In the genomic region with DNA sequence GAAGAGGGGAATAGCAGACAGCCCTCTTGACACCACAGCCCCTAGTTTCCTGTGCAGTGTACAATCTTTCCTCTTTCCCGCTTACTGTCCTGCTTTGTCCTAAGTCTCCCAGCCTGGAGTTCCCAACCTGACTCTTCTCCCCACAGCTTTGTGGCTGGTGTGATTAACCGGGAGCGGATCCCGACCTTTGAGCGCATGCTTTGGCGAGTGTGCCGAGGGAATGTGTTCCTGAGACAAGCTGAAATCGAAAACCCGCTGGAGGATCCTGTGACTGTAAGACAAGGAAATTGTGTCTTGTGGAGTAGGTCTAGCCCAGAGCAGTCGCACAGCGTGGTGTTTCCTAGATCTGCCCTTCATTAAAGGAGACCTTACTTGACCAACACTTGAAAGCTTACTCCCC, we compare ENCODE assay signal across 19 mouse cellular contexts. TPM values are rescaled to one million over a fixed set of nuclear protein-coding genes. Genes with fewer than 3 reads are reported as not detected.
DNase-seq lines count a peak whose midpoint lies in the region; ATAC-seq and TF ChIP-seq lines count a peak whose summit lies in the region.
"Had no signal": no experiment of that assay in that cellular context is flagged by ENCODE, and none has a peak within 500 bp of the region (broad histone marks: within the 10 kb centered on the region; RNA-seq: fewer than 3 reads in every experiment).

No protein-coding gene starts in this region.

- peaks cover 19 to 34% of the 10 kb centered on the region in 2 experiments for H3K4me1 ChIP-seq in heart, embryonic 14.5 days (ENCODE audit: control insufficient read depth in 2 of 2, insufficient read depth in 2 of 2, low read length in 2 of 2)
- no peaks in the 10 kb centered on the region for H3K4me1 ChIP-seq in kidney, adult 2 months (ENCODE audit: control insufficient read depth, insufficient read depth, low read length)
- H3K4me1 ChIP-seq: embryonic facial prominence, embryonic 12.5 days; hindbrain, embryonic 15.5 days had no signal

- 76% methylated on average over 11 of the region's 11 CpGs for WGBS in heart, embryonic 14.5 days
- 72% methylated on average over 11 of the region's 11 CpGs for WGBS in kidney, adult 2 months

- H3K9me3 ChIP-seq in heart, embryonic 14.5 days (ENCODE audit: control insufficient read depth, low read length): no peaks in the 10 kb centered on the region
- H3K9me3 ChIP-seq: embryonic facial prominence, embryonic 12.5 days; forebrain, embryonic 15.5 days; hindbrain, embryonic 15.5 days had no signal

- TF ChIP-seq CTCF in kidney, adult 2 months (conservative IDR thresholded peaks at IDR 0.05; ENCODE audit: insufficient read depth, insufficient read length, low read depth, low read length): no peak

- H3K27me3 ChIP-seq in heart, embryonic 14.5 days (ENCODE audit: control insufficient read depth, insufficient read depth, low read length): no peaks in the 10 kb centered on the region
- H3K27me3 ChIP-seq in kidney, adult 2 months (replicated peaks; ENCODE audit: control insufficient read depth, insufficient read depth, low read length): no peaks in the 10 kb centered on the region
- H3K27me3 ChIP-seq: CH12.LX; embryonic facial prominence, embryonic 12.5 days; forebrain, embryonic 15.5 days; hindbrain, embryonic 15.5 days; Patski had no signal

- no peak for TF ChIP-seq POLR2A in kidney, adult 2 months (IDR thresholded peaks at IDR 0.05; ENCODE audit: low read depth, low read length)

- peaks cover 83% of the 10 kb centered on the region for H3K36me3 ChIP-seq in heart, embryonic 14.5 days (ENCODE audit: control insufficient read depth, insufficient read depth, low read length)
- H3K36me3 ChIP-seq in kidney, adult 2 months (ENCODE audit: control insufficient read depth, insufficient read depth, low read length): peaks cover 6% of the 10 kb centered on the region

- peak overlapping the region; percentile 38 to 43; a peak in 1 of 4 replicates for H3K27ac ChIP-seq in heart, embryonic 14.5 days (replicated peaks in 1 of 2; ENCODE audit: control insufficient read depth in 1 of 2, insufficient read depth in 1 of 2, low read depth in 2 of 2, low read length in 2 of 2)
- no peak overlapping the region for H3K27ac ChIP-seq in kidney, adult 2 months (ENCODE audit: insufficient read depth, low read depth, low read length)
- H3K27ac ChIP-seq: embryonic facial prominence, embryonic 12.5 days; forebrain, embryonic 15.5 days; hindbrain, embryonic 15.5 days had no signal

- DNase-seq in gastrocnemius, postnatal 25 days: peak; percentile 10
- no peak for DNase-seq in gastrocnemius, postnatal 4 days (ENCODE audit: low spot score in 2 of 2)
- DNase-seq in heart, postnatal 4 days: no peak
- DNase-seq in kidney, adult 2 months: peak; percentile 17
- DNase-seq in kidney, adult 11 months: no peak
- no peak for DNase-seq in lung, postnatal 10 days
- DNase-seq: adrenal gland, postnatal 14 days; cerebellum, adult 11-12 months; cerebellum, adult 9-10 months; cerebellum, postnatal 25 days; kidney, adult 8-10 months had no signal

- no peak for ATAC-seq in heart, embryonic 14.5 days (ENCODE audit: insufficient number of reproducible peaks, insufficient read depth, low FRiP score, low read depth)
- ATAC-seq: activated CD4-positive, CD25-positive, alpha-beta regulatory T cell, adult 4 months; forebrain, embryonic 15.5 days; Patski had no signal

- no peak overlapping the region for H3K4me3 ChIP-seq in heart, embryonic 14.5 days (ENCODE audit: control insufficient read depth in 1 of 2, insufficient read depth in 1 of 2, low read depth in 1 of 2, low read length in 2 of 2)
- H3K4me3 ChIP-seq in kidney, adult 2 months (ENCODE audit: insufficient read depth, low read depth, low read length): no peak overlapping the region
- H3K4me3 ChIP-seq: embryonic facial prominence, embryonic 12.5 days; forebrain, embryonic 15.5 days; hindbrain, embryonic 15.5 days had no signal

- no peak overlapping the region for H3K4me2 ChIP-seq in heart, embryonic 14.5 days (ENCODE audit: low read length)
- H3K4me2 ChIP-seq: embryonic facial prominence, embryonic 12.5 days; forebrain, embryonic 15.5 days; hindbrain, embryonic 15.5 days had no signal

- H3K9ac ChIP-seq in heart, embryonic 14.5 days (ENCODE audit: low read length): no peak overlapping the region
- H3K9ac ChIP-seq: embryonic facial prominence, embryonic 12.5 days; forebrain, embryonic 15.5 days; hindbrain, embryonic 15.5 days had no signal

RNA-seq across cellular contexts. Expression of a gene that starts 17.9 kb away (rescaled TPM):
- total RNA-seq in gastrocnemius, postnatal 25 days (2021): 10 to 100 TPM; 56.9 to 60.0 TPM
- total RNA-seq in gastrocnemius, postnatal 4 days (2021): 10 to 100 TPM; 70.3 to 73.5 TPM
- polyA plus RNA-seq in heart, embryonic 14.5 days (2014; fragmentation: Nextera tagmentation; extraction: Ambion mirVana): 54.8 and 57.2 TPM in 2 replicates
- 100 to 1,000 TPM; 112 to 115 TPM for total RNA-seq in heart, postnatal 4 days (2021)
- polyA plus RNA-seq in kidney, adult 2 months (2012; rRNA removed): 48.4 and 54.0 TPM in 2 replicates

RNA-seq across cellular contexts. Expression of a gene that starts 42.7 kb away (rescaled TPM):
- total RNA-seq in gastrocnemius, postnatal 25 days (2021): 1 to 10 TPM; 3.3 to 3.9 TPM
- total RNA-seq in gastrocnemius, postnatal 4 days (2021): 10 to 100 TPM; 11.4 to 12.8 TPM
- polyA plus RNA-seq in heart, embryonic 14.5 days (2014; fragmentation: Nextera tagmentation; extraction: Ambion mirVana): 12.5 and 13.0 TPM in 2 replicates
- total RNA-seq in heart, postnatal 4 days (2021): 10 to 100 TPM in 1 of 2 experiments, 1 to 10 TPM in 1; 9.0 to 10.1 TPM
- polyA plus RNA-seq in kidney, adult 2 months (2012; rRNA removed): 50.6 and 60.6 TPM in 2 replicates

RNA-seq across cellular contexts. Expression of a gene that starts 51.1 kb away (rescaled TPM):
- total RNA-seq in gastrocnemius, postnatal 25 days (2021): not detected
- under 1 TPM; 0.20 to 0.21 TPM for total RNA-seq in gastrocnemius, postnatal 4 days (2021)
- 0.30 TPM in 1 of 2 replicates, not detected in the other for polyA plus RNA-seq in heart, embryonic 14.5 days (2014; fragmentation: Nextera tagmentation; extraction: Ambion mirVana)
- total RNA-seq in heart, postnatal 4 days (2021): not detected
- 0.44 and 0.83 TPM in 2 replicates for polyA plus RNA-seq in kidney, adult 2 months (2012; rRNA removed)
- polyA plus RNA-seq: activated CD4-positive, CD25-positive, alpha-beta regulatory T cell, adult 4 months; hindbrain, embryonic 11.5 days had no signal

RNA-seq across cellular contexts. Expression of a gene that starts 55.2 kb away (rescaled TPM):
- 10 to 100 TPM in 1 of 2 experiments, 1 to 10 TPM in 1; 7.9 to 10.3 TPM for total RNA-seq in gastrocnemius, postnatal 25 days (2021)
- 10 to 100 TPM; 15.1 to 17.8 TPM for total RNA-seq in gastrocnemius, postnatal 4 days (2021)
- 27.4 and 31.4 TPM in 2 replicates for polyA plus RNA-seq in heart, embryonic 14.5 days (2014; fragmentation: Nextera tagmentation; extraction: Ambion mirVana)
- 10 to 100 TPM; 15.4 to 16.2 TPM for total RNA-seq in heart, postnatal 4 days (2021)
- polyA plus RNA-seq in kidney, adult 2 months (2012; rRNA removed): 154 and 200 TPM in 2 replicates

RNA-seq across cellular contexts. Expression of a gene that starts 56.4 kb away (rescaled TPM):
- 100 to 1,000 TPM; 175 to 196 TPM for total RNA-seq in gastrocnemius, postnatal 25 days (2021)
- total RNA-seq in gastrocnemius, postnatal 4 days (2021): 100 to 1,000 TPM; 385 to 413 TPM
- polyA plus RNA-seq in heart, embryonic 14.5 days (2014; fragmentation: Nextera tagmentation; extraction: Ambion mirVana): 200 and 204 TPM in 2 replicates
- 100 to 1,000 TPM; 479 to 498 TPM for total RNA-seq in heart, postnatal 4 days (2021)
- polyA plus RNA-seq in kidney, adult 2 months (2012; rRNA removed): 32.1 and 35.0 TPM in 2 replicates

Comparison
In these comparisons a context has a peak if more than half of its experiments do, and no peak if none do; other contexts are left out.
1. DNase-seq: peak in gastrocnemius, postnatal 25 days (single experiment) and kidney, adult 2 months (single experiment); none in gastrocnemius, postnatal 4 days (0 of 2), heart, postnatal 4 days (single experiment), kidney, adult 11 months (single experiment) and lung, postnatal 10 days (single experiment).